12 mouse cellular contexts compared by ENCODE assay signal in the genomic region with DNA sequence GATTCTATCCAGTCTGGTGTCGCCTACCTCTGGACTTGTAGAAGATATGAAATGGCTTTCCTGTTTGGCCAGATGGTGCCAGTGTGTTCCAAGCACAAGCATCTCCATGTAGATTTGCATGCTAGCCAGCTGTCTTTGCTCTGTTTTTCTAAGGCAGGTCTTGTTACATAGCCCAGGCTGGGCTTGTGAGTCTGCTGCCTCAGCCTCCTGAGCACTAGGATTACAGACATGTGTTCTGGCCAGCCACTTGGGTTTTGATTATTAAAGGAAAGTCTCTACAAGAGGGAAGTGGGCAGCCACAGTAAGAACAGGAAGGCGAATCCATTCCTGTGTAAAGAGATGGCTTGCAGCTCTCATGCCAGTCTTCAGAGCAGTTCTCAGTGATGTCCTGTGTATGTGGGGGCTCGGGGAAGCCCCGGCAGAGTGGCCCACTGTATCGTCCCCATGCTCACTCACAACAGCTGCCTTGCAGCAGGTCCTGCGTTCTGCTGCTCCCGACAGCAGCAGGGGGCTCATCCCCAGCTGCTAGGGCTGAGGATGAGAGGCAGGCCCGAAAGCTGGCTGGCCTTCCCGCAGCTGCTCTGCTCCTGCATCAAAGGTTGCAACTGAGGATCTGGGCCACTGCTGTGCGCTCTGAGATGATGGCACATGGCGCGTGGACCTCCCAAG.
DNase-seq lines count a peak whose midpoint lies in the region; ATAC-seq and TF ChIP-seq lines count a peak whose summit lies in the region.
"Had no signal": no experiment of that assay in that cellular context is flagged by ENCODE, and none has a peak within 500 bp of the region (broad histone marks: within the 10 kb centered on the region; RNA-seq: fewer than 3 reads in every experiment).

No protein-coding gene starts in this region.

- no peak; the same call in none of the 2 replicates for TF ChIP-seq CTCF in left cerebral cortex, adult 2 months (IDR thresholded peaks at IDR 0.05)

- intact Hi-C loops in left cerebral cortex, postnatal 25 days (cut with DNase I): no loop called here
- intact Hi-C loops in left cerebral cortex, adult 2 months (cut with DNase I): no loop called here

- H3K27ac ChIP-seq in left cerebral cortex, adult 2 months: no peak overlapping the region
- peak overlapping the region; percentile 45; the same call in 1 of the 2 replicates for H3K27ac ChIP-seq in embryonic facial prominence, embryonic 15.5 days (replicated peaks)
- peak overlapping the region; percentile 6; the same call in 1 of the 2 replicates for H3K27ac ChIP-seq in intestine, embryonic 15.5 days
- H3K27ac ChIP-seq in neural tube, embryonic 14.5 days (ENCODE audit: low read depth, low read length): peak overlapping the region; percentile 11; the same call in 1 of the 2 replicates
- no peak overlapping the region for H3K27ac ChIP-seq in heart, embryonic 12.5 days (ENCODE audit: poor library complexity, severe bottlenecking)
- H3K27ac ChIP-seq: heart, embryonic 15.5 days; macrophage had no signal

- no peak overlapping the region for H3K4me2 ChIP-seq in embryonic facial prominence, embryonic 15.5 days (replicated peaks)
- H3K4me2 ChIP-seq in intestine, embryonic 15.5 days (replicated peaks): no peak overlapping the region
- no peak overlapping the region for H3K4me2 ChIP-seq in neural tube, embryonic 14.5 days (ENCODE audit: low read depth, low read length)
- H3K4me2 ChIP-seq in heart, embryonic 12.5 days: no peak overlapping the region
- H3K4me2 ChIP-seq: heart, embryonic 15.5 days had no signal

- WGBS in embryonic facial prominence, embryonic 15.5 days: 37% methylated on average over 12 of the region's 12 CpGs
- WGBS in intestine, embryonic 15.5 days: 51% methylated on average over 12 of the region's 12 CpGs
- WGBS in neural tube, embryonic 14.5 days: 31% methylated on average over 12 of the region's 12 CpGs
- 21% methylated on average over 12 of the region's 12 CpGs for WGBS in heart, embryonic 12.5 days

- H3K9me3 ChIP-seq in embryonic facial prominence, embryonic 15.5 days (replicated peaks): no peaks in the 10 kb centered on the region
- no peaks in the 10 kb centered on the region for H3K9me3 ChIP-seq in intestine, embryonic 15.5 days
- H3K9me3 ChIP-seq in neural tube, embryonic 14.5 days (ENCODE audit: control insufficient read depth, low read length): no peaks in the 10 kb centered on the region
- H3K9me3 ChIP-seq in heart, embryonic 12.5 days (replicated peaks): no peaks in the 10 kb centered on the region
- H3K9me3 ChIP-seq: heart, embryonic 15.5 days had no signal

- DNase-seq in left cerebral cortex, postnatal 25 days (ENCODE audit: low spot score in 2 of 2): peak; percentile 24 to 64
- no peak for DNase-seq in left cerebral cortex, adult 2 months (ENCODE audit: extremely low spot score in 1 of 2, low spot score in 2 of 2)
- DNase-seq in cerebellum, postnatal 36 days: no peak
- DNase-seq in right cerebral cortex, postnatal 14 days: no peak
- DNase-seq: adrenal gland, postnatal 14 days; layer of hippocampus, postnatal 36 days had no signal

- H3K4me3 ChIP-seq in left cerebral cortex, adult 2 months: no peak overlapping the region
- no peak overlapping the region for H3K4me3 ChIP-seq in embryonic facial prominence, embryonic 15.5 days (replicated peaks)
- no peak overlapping the region for H3K4me3 ChIP-seq in intestine, embryonic 15.5 days (replicated peaks)
- H3K4me3 ChIP-seq in neural tube, embryonic 14.5 days (ENCODE audit: low read depth, low read length): no peak overlapping the region
- H3K4me3 ChIP-seq in heart, embryonic 12.5 days: no peak overlapping the region
- H3K4me3 ChIP-seq: heart, embryonic 15.5 days had no signal

- H3K36me3 ChIP-seq in embryonic facial prominence, embryonic 15.5 days: no peaks in the 10 kb centered on the region
- H3K36me3 ChIP-seq in intestine, embryonic 15.5 days: no peaks in the 10 kb centered on the region
- no peaks in the 10 kb centered on the region for H3K36me3 ChIP-seq in neural tube, embryonic 14.5 days (ENCODE audit: control insufficient read depth, insufficient read depth, low read length)
- no peaks in the 10 kb centered on the region for H3K36me3 ChIP-seq in heart, embryonic 12.5 days
- H3K36me3 ChIP-seq: heart, embryonic 15.5 days had no signal

- H3K9ac ChIP-seq in embryonic facial prominence, embryonic 15.5 days: no peak overlapping the region
- H3K9ac ChIP-seq in intestine, embryonic 15.5 days: 0 out of 2 replicates have a peak overlapping the region, but pooled peaks have one; percentile 26
- H3K9ac ChIP-seq in neural tube, embryonic 14.5 days (replicated peaks; ENCODE audit: low read depth, low read length): no peak overlapping the region
- H3K9ac ChIP-seq in heart, embryonic 12.5 days: no peak overlapping the region
- H3K9ac ChIP-seq: heart, embryonic 15.5 days had no signal

- H3K4me1 ChIP-seq in embryonic facial prominence, embryonic 15.5 days: peaks cover 60% of the 10 kb centered on the region
- H3K4me1 ChIP-seq in intestine, embryonic 15.5 days (replicated peaks): peaks cover 40% of the 10 kb centered on the region
- peaks cover 5% of the 10 kb centered on the region; the same call in 1 of the 2 replicates for H3K4me1 ChIP-seq in neural tube, embryonic 14.5 days (ENCODE audit: control insufficient read depth, insufficient read depth, low read length)
- peaks cover 6% of the 10 kb centered on the region; the same call in 1 of the 2 replicates for H3K4me1 ChIP-seq in heart, embryonic 12.5 days (replicated peaks)

- H3K27me3 ChIP-seq in embryonic facial prominence, embryonic 15.5 days: no peaks in the 10 kb centered on the region
- H3K27me3 ChIP-seq in intestine, embryonic 15.5 days (replicated peaks): no peaks in the 10 kb centered on the region
- H3K27me3 ChIP-seq in neural tube, embryonic 14.5 days (ENCODE audit: control insufficient read depth, insufficient read depth, low read length): no peaks in the 10 kb centered on the region
- H3K27me3 ChIP-seq in heart, embryonic 12.5 days (replicated peaks): peaks cover 95% of the 10 kb centered on the region

- ATAC-seq in embryonic facial prominence, embryonic 15.5 days (ENCODE audit: insufficient number of reproducible peaks, low FRiP score, low TSS enrichment, low read depth): peak; percentile 13; the same call in 1 of the 2 replicates
- ATAC-seq in intestine, embryonic 15.5 days: no peak
- no peak; the same call in 1 of the 2 replicates for ATAC-seq in neural tube, embryonic 14.5 days (ENCODE audit: low read depth)
- no peak for ATAC-seq in heart, embryonic 12.5 days (ENCODE audit: insufficient number of reproducible peaks, low FRiP score)

Comparison
In these comparisons a context has a peak if more than half of its experiments do, and no peak if none do; other contexts are left out.
1. DNase-seq: peak in left cerebral cortex, postnatal 25 days (2 of 2); none in left cerebral cortex, adult 2 months (0 of 2), cerebellum, postnatal 36 days (0 of 2) and right cerebral cortex, postnatal 14 days (single experiment).
2. H3K27ac ChIP-seq: peak in embryonic facial prominence, embryonic 15.5 days (single experiment), intestine, embryonic 15.5 days (single experiment) and neural tube, embryonic 14.5 days (single experiment); none in left cerebral cortex, adult 2 months (single experiment) and heart, embryonic 12.5 days (single experiment).